Mouse (Mus musculus) lung, adult 18-20 months (tissue): Measurements from ENCODE around the gene Gm29609.

Experiments
- DNase-seq, 2 experiments: peaks; one replicate each; pipeline ENCODE4 v3.0.0; 2022; ENCODE audit warnings: mixed read lengths in 2 of 2

The Gm29609 gene

GRCm38 (mm10) chr5:31197072-31197471, 17.4 kb upstream of the Gm29609 start:
- DNase-seq, result no peak

DNA sequence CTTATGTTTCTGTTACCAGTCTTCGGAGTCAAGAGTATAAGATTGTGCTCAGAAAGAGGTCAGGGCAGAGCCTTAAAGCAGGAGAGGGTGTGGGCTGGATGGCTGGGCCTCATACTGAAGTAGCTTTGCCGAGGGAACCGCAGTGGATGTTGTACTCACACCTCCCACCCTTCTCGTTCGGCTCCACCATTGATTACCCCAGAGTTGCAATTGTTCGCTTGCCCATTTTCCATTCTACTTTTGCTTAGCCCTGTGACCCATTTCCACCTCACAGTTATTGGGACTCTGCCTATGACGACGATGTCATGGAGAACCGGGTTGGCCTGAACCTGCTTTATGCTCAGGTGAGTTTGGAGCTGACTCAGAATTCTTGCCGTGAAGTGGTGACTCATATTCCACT, 16.5 kb upstream of the Gm29609 start:
- no peak for DNase-seq

DNA sequence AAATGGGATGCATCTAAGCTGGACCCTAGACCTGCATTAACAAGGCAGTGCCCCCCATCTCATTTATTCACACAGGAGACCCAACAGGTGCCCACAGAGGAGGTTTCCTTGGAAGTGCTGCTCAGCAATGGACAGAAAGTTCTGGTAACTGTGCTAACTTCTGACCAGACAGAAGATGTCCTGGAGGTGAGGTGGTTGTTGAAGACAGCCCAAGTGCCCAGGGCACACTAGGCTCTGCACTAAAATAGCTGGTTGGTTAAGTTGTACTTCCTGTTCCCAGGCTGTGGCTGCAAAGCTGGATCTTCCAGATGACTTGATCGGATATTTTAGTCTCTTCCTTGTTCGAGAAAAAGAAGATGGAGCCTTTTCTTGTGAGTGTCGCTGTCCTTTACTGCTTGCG, 16.0 kb upstream of the Gm29609 start:
- DNase-seq, result no peak

- no peak for DNase-seq
Observed at GRCm38 (mm10) chr5:31194486-31195485, 15.1 kb upstream of the Gm29609 start.

DNA sequence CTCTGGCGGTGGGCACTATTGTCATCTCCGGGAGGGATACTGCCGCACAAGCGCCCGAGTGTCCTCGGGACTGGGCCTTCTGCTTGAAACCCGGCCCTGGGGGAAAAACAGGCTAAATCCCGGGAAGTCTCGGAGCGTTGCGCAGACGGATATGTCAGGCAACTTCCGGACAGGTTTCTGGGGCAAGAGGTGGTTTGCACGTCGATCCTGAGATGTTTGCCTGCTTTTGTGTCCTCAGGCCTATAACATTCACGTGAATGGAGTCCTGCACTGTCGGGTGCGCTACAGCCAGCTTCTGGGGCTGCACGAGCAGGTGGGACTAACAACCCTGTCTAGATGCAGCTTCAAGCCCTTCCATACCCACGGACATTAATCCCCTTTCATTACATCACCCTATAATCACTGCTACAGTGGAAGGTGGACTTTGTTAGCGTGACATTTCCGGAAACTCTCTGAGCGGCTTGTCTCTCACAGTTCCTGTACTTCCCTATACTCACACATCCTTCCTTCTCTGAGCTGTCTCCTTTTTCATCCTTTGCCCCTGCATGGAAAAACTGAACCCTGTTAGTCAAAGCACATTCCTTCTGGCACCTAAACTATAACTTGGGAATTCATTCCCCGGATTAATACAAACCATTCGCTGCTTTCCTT, 14.0 kb upstream of the Gm29609 start:
- no peak for DNase-seq

DNA sequence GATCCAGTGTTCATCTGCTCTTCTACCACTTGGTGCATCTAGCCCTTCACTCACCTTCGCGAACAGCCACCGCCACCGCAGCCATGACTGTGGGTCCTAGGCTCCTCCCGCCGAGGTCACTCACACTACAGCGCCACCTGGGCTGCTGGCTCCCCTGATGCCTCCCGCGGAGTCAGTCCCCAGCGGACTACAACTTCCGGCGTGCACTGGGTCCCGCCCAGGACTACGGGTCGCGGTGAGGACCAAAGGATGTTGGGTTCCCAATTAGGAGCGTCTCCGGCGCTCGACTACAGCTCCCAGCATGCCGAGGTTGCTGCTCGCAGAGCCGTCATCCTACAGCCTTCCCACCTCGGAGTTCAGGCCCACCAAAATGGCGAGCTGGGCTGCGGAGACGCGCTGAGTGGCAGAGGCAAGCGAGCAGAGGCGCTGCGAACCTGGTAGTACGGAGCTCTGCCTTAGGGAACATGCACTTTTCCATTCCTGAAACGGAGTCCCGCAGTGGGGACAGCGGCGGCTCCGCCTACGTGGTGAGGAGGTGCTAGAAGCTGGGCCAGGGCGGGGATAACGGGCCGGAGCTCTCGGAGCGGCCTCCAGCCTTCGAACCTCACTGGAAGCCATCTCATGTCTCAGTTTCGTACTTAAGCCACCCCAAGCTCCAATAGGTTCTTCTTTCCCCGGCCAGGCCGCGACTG, 13.4 kb upstream of the Gm29609 start, which contains the start of the genes Snx17 and Eif2b4:
TSS of gene Snx17 (plus strand) at position 289 of the 692 bp plus-strand sequence.
TSS of gene Eif2b4 (minus strand) at position 492 of the 692 bp plus-strand sequence.
- peak; percentile 100 for DNase-seq

GRCm38 (mm10) chr5:31192045-31192938, 12.6 kb upstream of the Gm29609 start:
- peak in 1 of 2 experiments; percentile 81 for DNase-seq

DNA sequence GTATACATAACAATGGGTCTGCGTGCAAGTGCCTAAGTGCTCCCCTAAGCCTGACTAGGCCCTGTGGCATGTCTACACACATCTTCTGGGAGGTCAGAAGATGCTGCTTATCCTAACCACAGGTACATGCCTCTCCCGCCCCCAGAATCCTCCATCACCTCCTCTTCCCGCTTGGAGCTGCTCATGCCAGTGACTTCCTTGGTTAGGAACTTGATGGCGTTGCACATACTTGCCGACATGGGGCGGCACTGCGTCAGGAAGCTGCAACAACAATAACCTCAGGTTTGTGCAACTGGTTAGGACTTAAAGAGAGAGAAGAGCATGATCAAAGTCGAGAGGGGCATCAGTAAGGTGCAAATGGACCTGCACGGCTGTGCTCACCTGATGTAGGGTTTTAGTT, 10.5 kb upstream of the Gm29609 start:
- no peak for DNase-seq

GRCm38 (mm10) chr5:31188223-31188840, 8.6 kb upstream of the Gm29609 start:
- no peak for DNase-seq

DNA sequence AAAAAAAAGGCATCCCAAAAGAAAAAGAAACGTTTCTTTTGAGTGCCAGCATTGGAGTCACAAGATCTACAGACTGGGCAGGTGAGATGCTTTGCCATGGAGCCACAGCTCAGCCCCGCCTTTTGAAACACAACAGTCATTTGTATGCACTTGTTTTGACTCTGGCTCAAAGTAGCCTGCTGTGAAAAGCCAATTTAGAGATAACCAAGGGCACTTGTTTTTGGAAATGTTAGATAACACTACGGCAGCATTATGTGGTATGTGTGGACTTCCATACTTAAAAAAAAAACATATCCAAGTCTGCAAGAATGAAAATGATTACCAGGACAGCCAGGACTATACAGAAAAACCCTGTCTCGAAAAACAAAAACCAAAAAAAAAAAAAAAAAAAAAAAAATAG, 4.0 kb upstream of the Gm29609 start:
- no peak for DNase-seq

DNA sequence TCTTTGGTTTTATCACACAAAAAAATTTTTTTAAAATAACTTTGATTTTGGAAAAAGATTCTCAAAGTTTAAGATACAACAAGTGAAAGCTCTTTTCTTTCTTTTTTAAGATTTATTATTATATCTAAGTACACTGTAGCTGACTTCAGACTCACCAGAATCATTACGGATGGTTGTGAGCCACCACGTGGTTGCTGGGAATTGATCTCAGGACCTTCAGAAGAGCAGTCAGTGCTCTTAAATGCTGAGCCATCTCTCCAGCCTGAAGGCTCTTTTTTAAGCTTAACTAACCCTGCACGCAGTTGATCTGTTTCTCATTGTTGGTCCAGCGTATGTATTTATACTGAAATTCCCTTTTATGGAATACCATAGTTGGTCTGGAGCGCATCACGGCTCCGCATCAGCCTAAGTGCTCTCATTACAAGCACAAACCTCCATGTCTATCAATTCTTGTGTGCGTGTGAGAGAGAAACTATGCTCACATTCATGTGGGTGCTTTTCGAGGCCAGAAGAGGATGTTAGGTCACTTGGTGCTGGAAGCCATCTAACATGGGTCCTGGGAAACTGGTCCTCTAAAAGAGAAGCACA, 1.6 kb upstream of the Gm29609 start:
- no peak for DNase-seq

DNA sequence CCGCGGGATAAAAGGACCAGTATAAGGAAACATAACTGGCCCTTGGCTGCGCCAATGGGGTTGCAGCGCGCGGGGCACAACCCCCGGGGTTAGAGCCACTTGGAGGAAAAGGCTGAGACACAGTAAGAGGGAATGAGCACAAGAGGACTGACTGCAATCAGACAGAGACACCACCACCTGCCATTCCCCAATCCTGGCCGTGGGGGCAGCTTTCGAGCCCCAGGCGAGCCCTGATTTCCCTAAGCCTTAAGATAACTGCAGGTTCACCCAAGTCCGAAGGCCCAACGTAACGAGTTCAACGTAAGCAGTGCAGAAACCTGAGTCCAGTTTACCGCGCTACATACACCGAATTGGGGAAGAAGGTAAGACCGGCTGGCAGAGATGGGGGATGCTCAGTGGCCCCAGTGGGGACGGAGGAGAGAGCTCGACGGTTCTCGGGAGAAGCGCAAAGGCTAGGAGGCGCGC, 378 bp downstream of the Gm29609 start:
- no peak for DNase-seq

GRCm38 (mm10) chr5:31168630-31169029, 11.1 kb downstream of the Gm29609 start:
- peak in 1 of 2 experiments; percentile 34 for DNase-seq

DNA sequence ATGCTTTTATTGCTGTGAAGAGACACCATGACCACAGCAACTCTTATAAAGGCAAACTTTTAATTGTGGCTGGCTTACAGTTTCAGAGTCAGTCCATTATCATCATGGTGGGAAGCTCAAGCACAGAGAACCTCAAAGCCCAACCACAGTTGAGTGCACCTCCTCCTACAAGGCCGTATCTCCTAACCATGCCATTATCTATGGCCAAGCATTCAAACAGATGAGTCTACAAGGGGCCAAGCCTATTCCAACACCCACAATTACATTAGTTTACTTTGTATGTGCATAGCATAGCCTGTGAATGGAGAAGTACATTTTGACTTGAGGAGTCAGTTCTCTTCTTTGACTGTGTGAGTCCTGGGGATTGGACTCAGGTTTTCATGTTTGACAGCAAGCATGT, 14.8 kb downstream of the Gm29609 start:
- no peak for DNase-seq

GRCm38 (mm10) chr5:31162462-31162861, 17.2 kb downstream of the Gm29609 start:
- DNase-seq, result no peak

DNA sequence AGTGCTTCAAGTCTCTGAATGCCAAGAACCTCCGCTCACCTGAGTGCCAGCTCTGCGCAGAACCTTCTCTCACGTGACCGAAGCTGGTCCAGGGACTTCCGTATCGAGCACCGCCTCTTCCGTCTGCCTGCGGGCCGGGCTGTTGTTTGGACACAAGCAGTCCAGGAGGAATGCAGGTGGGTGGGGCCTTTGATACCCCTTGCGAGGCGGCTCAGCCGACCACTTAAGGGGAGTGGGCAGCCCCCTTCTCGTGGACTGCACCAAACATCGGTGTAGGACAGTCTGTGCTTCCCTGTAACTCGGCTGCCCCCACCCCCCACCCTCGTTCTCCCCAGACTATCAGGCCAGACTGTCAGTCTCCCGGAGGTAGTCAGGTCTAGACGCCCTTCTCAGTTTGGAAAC, 25.6 kb downstream of the Gm29609 start, which contains the start of gene Mpv17:
TSS of gene Mpv17 (minus strand) at position 100 of the 402 bp plus-strand sequence.
- DNase-seq, result peak; percentile 90 to 92

- DNase-seq, result peak in 1 of 2 experiments; percentile 10
Observed at GRCm38 (mm10) chr5:31153516-31154151, 26.1 kb downstream of the Gm29609 start.

- peak in 1 of 2 experiments; percentile 14 for DNase-seq
Observed at GRCm38 (mm10) chr5:31151746-31152145, 28.0 kb downstream of the Gm29609 start.

- peak in 1 of 2 experiments; percentile 21 for DNase-seq
Observed at GRCm38 (mm10) chr5:31149781-31150180, 29.9 kb downstream of the Gm29609 start.

DNA sequence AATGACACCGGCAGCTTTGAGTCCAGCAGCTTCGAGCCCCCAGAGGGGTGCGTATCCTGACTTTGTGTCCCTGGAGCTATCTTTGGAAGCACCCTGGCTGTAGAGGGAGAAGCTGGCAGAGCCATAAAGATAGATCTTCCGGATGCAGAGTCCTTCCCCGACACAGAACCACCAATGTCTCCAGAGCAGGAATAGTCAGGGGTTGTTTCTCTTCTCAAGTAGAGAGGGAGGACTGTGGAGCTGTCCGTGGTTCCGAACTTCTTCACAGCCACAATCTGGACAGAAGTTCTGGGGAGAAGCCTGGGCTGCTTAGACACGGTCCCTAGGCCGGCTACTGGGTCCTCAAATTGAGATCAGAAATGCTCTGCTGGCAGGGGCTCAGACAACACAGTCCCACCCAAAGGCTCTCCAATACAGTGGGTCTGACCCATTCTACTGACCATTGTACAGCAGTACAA, 40.7 kb downstream of the Gm29609 start:
- DNase-seq, result no peak
